Mouse (Mus musculus) myocyte (in vitro differentiated cells): ENCODE data around the gene Tbata. TPM values are rescaled to one million over a fixed set of nuclear protein-coding genes. Genes with fewer than 3 reads are reported as not detected.

Experiments
- H3K27me3 ChIP-seq: one replicate; pipeline ENCODE4 v1.6.1; 2011; ENCODE audit not compliant: control insufficient read depth, insufficient read depth, insufficient read length
- H3K36me3 ChIP-seq: one replicate; pipeline ENCODE4 v1.6.1; 2011; ENCODE audit not compliant: control insufficient read depth, insufficient read depth
- H3K4me2 ChIP-seq: one replicate; pipeline ENCODE4 v1.6.1; 2011; ENCODE audit warnings: low read depth, control low read depth
- H3K4me3 ChIP-seq: one replicate; pipeline ENCODE4 v1.5.1; 2011; ENCODE audit warnings: mild to moderate bottlenecking, control low read depth, moderate library complexity
- H3K79me2 ChIP-seq: one replicate; pipeline ENCODE4 v1.6.1; 2011; ENCODE audit not compliant: control insufficient read depth, insufficient read depth
- H3ac ChIP-seq: one replicate; pipeline ENCODE4 v1.6.1; 2011; ENCODE audit not compliant: control insufficient read depth, insufficient read length
- CEBPB ChIP-seq: IDR thresholded peaks from 2 replicates; pipeline ENCODE4 v1.6.1; 2011; ENCODE audit warnings: mild to moderate bottlenecking, moderate library complexity; ENCODE audit not compliant: poor library complexity, insufficient read depth, severe bottlenecking
- E2F4 ChIP-seq: IDR thresholded peaks from one replicate; pipeline ENCODE4 v1.6.1; 2011; ENCODE audit warnings: mild to moderate bottlenecking, control low read depth, moderate library complexity; ENCODE audit not compliant: insufficient read depth
- MAX ChIP-seq: IDR thresholded peaks from one replicate; pipeline ENCODE4 v1.6.1; 2011; ENCODE audit warnings: low read depth, mild to moderate bottlenecking, control low read depth
- MYOD1 ChIP-seq, 3 experiments: IDR thresholded peaks; one replicate each; pipeline ENCODE4 v1.6.1; 2011; ENCODE audit warnings: control low read depth in 2 of 3, low read depth in 2 of 3, mild to moderate bottlenecking in 2 of 3, moderate library complexity in 1 of 3; ENCODE audit not compliant: insufficient read length in 2 of 3, control insufficient read depth in 1 of 3
- MYOG ChIP-seq, 3 experiments: IDR thresholded peaks; one replicate each; pipeline ENCODE4 v1.6.1; 2011; ENCODE audit warnings: control low read depth in 2 of 3, low read depth in 2 of 3, mild to moderate bottlenecking in 2 of 3; ENCODE audit not compliant: insufficient read length in 2 of 3, control insufficient read depth in 1 of 3, insufficient read depth in 1 of 3
- POLR2A ChIP-seq: IDR thresholded peaks from one replicate; pipeline ENCODE4 v1.6.1; 2011; ENCODE audit warnings: low read depth, mild to moderate bottlenecking, control low read depth, moderate library complexity; ENCODE audit not compliant: insufficient read length
- POLR2AphosphoS2 ChIP-seq: IDR thresholded peaks from one replicate; pipeline ENCODE4 v1.6.1; 2011; ENCODE audit warnings: low read depth, control low read depth; ENCODE audit not compliant: insufficient read length
- REST ChIP-seq: IDR thresholded peaks from one replicate; pipeline ENCODE4 v1.6.1; 2011; ENCODE audit warnings: mild to moderate bottlenecking, control low read depth, moderate library complexity; ENCODE audit not compliant: insufficient read depth, insufficient read length
- SRF ChIP-seq: IDR thresholded peaks from one replicate; pipeline ENCODE4 v1.6.1; 2011; ENCODE audit warnings: low read depth; ENCODE audit not compliant: control insufficient read depth, insufficient read length
- TCF12 ChIP-seq: IDR thresholded peaks from one replicate; pipeline ENCODE4 v1.6.1; 2011; ENCODE audit warnings: mild to moderate bottlenecking, control low read depth; ENCODE audit not compliant: poor library complexity, insufficient read depth, severe bottlenecking
- TCF3 ChIP-seq: IDR thresholded peaks from one replicate; pipeline ENCODE4 v1.6.1; 2011; ENCODE audit warnings: low read depth, control low read depth; ENCODE audit not compliant: insufficient read length
- USF1 ChIP-seq: IDR thresholded peaks from one replicate; pipeline ENCODE4 v1.6.1; 2011; ENCODE audit warnings: low read depth, mild to moderate bottlenecking, control low read depth, moderate library complexity
- polyA plus RNA-seq: library from polyadenylated mRNA; unstranded; fragments of >200 nt; fragmentation: generic; extraction: Trizol; gene quantifications from one replicate; pipeline ENCODE4 v1.2.1, GENCODE M21; 2012; ENCODE audit warnings: missing spikeins

Tbata gene
- polyA plus RNA-seq, 1 experiment = not detected

DNA sequence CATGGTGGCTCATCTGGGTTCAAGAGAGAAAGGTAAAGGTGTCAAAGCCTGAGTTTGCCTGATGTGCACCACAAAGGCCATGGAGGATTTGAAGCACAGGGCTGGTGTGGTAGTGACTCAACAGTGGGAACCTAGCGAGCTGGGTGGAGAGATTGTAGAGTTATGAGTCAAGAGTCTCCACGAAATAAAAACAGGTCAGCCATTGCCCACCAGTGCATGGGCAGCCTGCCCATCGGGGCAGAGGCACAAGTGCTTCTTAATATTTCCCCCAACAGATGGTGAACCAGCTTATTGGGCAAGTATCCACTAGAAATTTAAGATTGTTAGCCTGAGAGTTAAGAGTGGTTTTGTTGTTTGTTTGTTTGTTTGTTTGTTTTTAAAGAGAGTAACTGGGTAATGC lies 40.8 kb upstream of the Tbata start:
- Histone ChIP-seq H3K36me3 (peaks cover 17% of the 10 kb centered on the region), H3K79me2 (peaks cover 45% of the 10 kb centered on the region), H3K4me2 (peak overlapping the region; percentile 30), H3ac (no peak overlapping the region), H3K27me3 (no peaks in the 10 kb centered on the region), H3K4me3 (no peak overlapping the region)
- TF ChIP-seq MYOG (IDR thresholded peaks at IDR 0.05; ENCODE audit: control insufficient read depth in 1 of 3, insufficient read depth in 1 of 3, insufficient read length in 2 of 3, low read depth in 2 of 3) = peak in 1 of 3 experiments; percentile 32
- no peak for TF ChIP-seq TCF12
- TF ChIP-seq SRF = no peak
- TF ChIP-seq MYOD1 (IDR thresholded peaks at IDR 0.05; ENCODE audit: control insufficient read depth in 1 of 3, insufficient read length in 2 of 3, low read depth in 2 of 3) = peak in 1 of 3 experiments; percentile 30

DNA sequence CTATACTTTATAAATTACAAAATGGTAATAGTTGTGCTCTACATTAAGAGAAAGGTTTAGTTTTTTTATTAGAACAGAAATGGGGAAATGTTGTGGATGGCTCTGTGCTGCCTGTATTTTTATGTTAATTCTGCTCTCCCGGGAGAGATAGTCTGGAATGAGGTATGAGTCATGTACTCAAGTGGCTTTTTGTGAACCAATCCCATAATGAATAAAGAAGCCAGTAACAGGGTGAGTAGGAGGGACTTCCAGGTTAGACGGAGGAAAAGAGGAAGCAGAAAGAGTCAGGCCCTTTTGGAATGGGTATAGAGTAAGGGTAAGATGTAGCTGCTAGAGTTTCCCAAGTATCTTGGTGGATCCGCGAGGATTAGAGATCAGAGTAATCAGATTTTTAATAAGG lies 37.7 kb upstream of the Tbata start:
- no peak for TF ChIP-seq MYOD1 (IDR thresholded peaks at IDR 0.05; ENCODE audit: control insufficient read depth in 1 of 3, insufficient read length in 2 of 3, low read depth in 2 of 3)
- peaks cover 33% of the 10 kb centered on the region for H3K79me2 ChIP-seq
- H3K36me3 ChIP-seq = peaks cover 10% of the 10 kb centered on the region
- H3K4me3 ChIP-seq = no peak overlapping the region
- H3K27me3 ChIP-seq = no peaks in the 10 kb centered on the region
- no peak overlapping the region for H3ac ChIP-seq
- H3K4me2 ChIP-seq = peak overlapping the region; percentile 58

DNA sequence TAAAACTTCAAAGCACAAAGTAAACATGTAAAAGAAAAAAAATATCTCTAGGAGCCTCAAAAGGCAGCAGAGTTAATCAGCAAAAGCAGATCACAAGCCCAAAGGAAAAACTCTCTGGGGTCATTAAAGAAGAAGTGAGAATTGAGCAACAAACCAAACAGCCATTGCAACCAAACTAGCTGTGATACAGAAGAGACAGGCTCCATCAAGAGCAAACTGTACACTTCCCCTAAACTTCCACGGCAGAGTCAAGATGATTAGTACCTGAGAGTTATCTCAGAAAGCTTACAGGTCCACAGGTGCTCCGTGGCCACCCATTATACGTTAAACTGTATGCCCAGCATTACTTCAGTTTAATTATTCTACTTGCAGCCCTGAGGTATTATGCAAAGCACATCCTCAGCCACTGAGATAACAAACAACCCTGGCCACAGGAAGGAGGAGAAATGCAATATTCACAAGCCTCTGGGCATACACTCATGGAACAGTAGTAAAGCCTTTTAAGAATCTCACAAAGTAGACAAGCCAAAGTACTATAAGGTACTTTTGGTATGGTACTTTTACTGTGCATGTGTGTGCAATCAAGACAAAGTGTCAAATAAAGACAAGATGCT lies 36.4 kb upstream of the Tbata start:
- Histone ChIP-seq H3K36me3 (peaks cover 10% of the 10 kb centered on the region), H3K4me2 (no peak overlapping the region), H3K79me2 (peaks cover 32% of the 10 kb centered on the region), H3K27me3 (no peaks in the 10 kb centered on the region), H3ac (no peak overlapping the region), H3K4me3 (no peak overlapping the region)
- TF ChIP-seq POLR2A (no peak), CEBPB (no peak), USF1 (no peak), MYOG (IDR thresholded peaks at IDR 0.05; ENCODE audit: control insufficient read depth in 1 of 3, insufficient read depth in 1 of 3, insufficient read length in 2 of 3, low read depth in 2 of 3) (no peak), TCF12 (no peak), MYOD1 (IDR thresholded peaks at IDR 0.05; ENCODE audit: control insufficient read depth in 1 of 3, insufficient read length in 2 of 3, low read depth in 2 of 3) (no peak), TCF3 (no peak), REST (no peak), POLR2AphosphoS2 (no peak), MAX (no peak), E2F4 (no peak), SRF (no peak)

DNA sequence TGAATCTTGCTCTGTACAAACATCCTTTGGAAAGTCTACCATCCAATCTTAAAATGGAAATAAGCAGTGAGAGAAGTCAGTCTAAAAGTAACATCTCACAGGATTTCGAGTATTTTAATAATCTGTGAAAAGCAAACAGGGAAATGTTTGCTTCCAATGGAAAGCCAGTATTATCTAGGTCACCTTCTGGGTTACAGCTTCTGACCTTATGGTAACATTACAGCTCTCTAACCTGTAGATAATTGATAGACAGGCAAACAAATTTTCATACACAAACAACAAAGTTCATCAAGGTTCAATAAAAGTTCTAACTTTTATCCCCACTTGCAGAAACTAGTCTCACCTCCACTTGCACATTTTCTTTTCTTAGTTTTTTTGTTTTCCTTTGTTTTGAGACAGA lies 34.2 kb upstream of the Tbata start:
- no peak overlapping the region for H3ac ChIP-seq
- no peak overlapping the region for H3K4me3 ChIP-seq
- H3K79me2 ChIP-seq = peaks cover 47% of the 10 kb centered on the region
- no peak overlapping the region for H3K4me2 ChIP-seq
- H3K27me3 ChIP-seq = no peaks in the 10 kb centered on the region
- H3K36me3 ChIP-seq = peaks cover 12% of the 10 kb centered on the region
- TF ChIP-seq MYOG (IDR thresholded peaks at IDR 0.05; ENCODE audit: control insufficient read depth in 1 of 3, insufficient read depth in 1 of 3, insufficient read length in 2 of 3, low read depth in 2 of 3) (no peak), CEBPB (no peak), TCF3 (no peak), POLR2AphosphoS2 (no peak), TCF12 (no peak), MAX (no peak)

DNA sequence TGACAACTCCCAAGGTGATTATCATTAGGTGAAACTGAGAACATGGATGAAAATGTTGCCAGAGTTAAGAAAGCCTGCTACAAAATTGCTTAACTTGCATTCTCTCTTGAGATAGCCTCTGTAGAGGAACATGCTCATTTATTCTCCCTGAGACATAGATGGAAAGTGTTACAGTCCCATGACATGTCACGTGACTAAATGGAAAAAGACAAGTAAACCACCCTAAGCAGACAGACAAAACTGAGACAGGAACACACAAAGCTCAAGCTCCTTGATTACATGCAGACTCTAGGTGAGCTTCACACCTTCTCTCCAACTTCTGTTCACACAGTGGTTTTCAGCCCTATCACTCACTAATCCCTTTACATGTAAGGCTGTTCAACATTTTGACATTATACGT lies 28.4 kb upstream of the Tbata start:
- Histone ChIP-seq H3ac (no peak overlapping the region), H3K27me3 (no peaks in the 10 kb centered on the region), H3K4me2 (no peak overlapping the region), H3K79me2 (peaks cover 45% of the 10 kb centered on the region), H3K4me3 (no peak overlapping the region), H3K36me3 (peaks cover 9% of the 10 kb centered on the region)
- TF ChIP-seq MYOG (IDR thresholded peaks at IDR 0.05; ENCODE audit: control insufficient read depth in 1 of 3, insufficient read depth in 1 of 3, insufficient read length in 2 of 3, low read depth in 2 of 3) = no peak
- TF ChIP-seq TCF3 = no peak
- TF ChIP-seq REST = no peak
- TF ChIP-seq MAX = no peak
- no peak for TF ChIP-seq POLR2A
